Mouse (Mus musculus): ENCODE data around the gene Psg20.
"Not testable (repeated sequence)": the region's sequence is repeated elsewhere in the genome, so short reads cannot be mapped to it uniquely, and the experiment has no call there.

The Psg20 gene

GRCm38 (mm10) chr7:18686085-18686484 is at the start of gene Psg20:
Psg20 (minus strand) TSS chr7:18686185.
- DNase-seq = no peak

- no peak for DNase-seq
Measured at GRCm38 (mm10) chr7:18734451-18734850, 48.5 kb upstream of the Psg20 start.

- DNase-seq = no peak
Measured at GRCm38 (mm10) chr7:18733111-18733510, 47.1 kb upstream of the Psg20 start.

GRCm38 (mm10) chr7:18728391-18728790 is 42.4 kb upstream of the Psg20 start:
- no peak for DNase-seq

- not testable (repeated sequence) for DNase-seq
Measured at GRCm38 (mm10) chr7:18725931-18726330, 39.9 kb upstream of the Psg20 start.

GRCm38 (mm10) chr7:18724001-18724400 is 38.0 kb upstream of the Psg20 start:
- DNase-seq = no peak

- no peak for DNase-seq
Measured at GRCm38 (mm10) chr7:18717790-18718189, 31.8 kb upstream of the Psg20 start, which contains the start of gene Psg22. Psg22 (plus strand) TSS chr7:18718090.

- DNase-seq = no peak
Measured at GRCm38 (mm10) chr7:18715546-18715945, 29.6 kb upstream of the Psg20 start.

- no peak for DNase-seq
Measured at GRCm38 (mm10) chr7:18710846-18711245, 24.9 kb upstream of the Psg20 start.

GRCm38 (mm10) chr7:18710331-18710730 is 24.3 kb upstream of the Psg20 start:
- DNase-seq = not testable (repeated sequence)

- DNase-seq = no peak
Measured at GRCm38 (mm10) chr7:18685586-18685985, 399 bp downstream of the Psg20 start.

- peak; percentile 27 for DNase-seq
Measured at GRCm38 (mm10) chr7:18679772-18680171, 6.2 kb downstream of the Psg20 start.

- not testable (repeated sequence) for DNase-seq
Measured at GRCm38 (mm10) chr7:18656625-18657024, 29.4 kb downstream of the Psg20 start, which contains the start of gene Psg21. Psg21 (minus strand) TSS chr7:18656725.

GRCm38 (mm10) chr7:18626921-18627320 is 59.1 kb downstream of the Psg20 start:
- DNase-seq = not testable (repeated sequence)
